Mouse (Mus musculus): Measurements from ENCODE around the gene Efr3b.

Gene Efr3b

DNA sequence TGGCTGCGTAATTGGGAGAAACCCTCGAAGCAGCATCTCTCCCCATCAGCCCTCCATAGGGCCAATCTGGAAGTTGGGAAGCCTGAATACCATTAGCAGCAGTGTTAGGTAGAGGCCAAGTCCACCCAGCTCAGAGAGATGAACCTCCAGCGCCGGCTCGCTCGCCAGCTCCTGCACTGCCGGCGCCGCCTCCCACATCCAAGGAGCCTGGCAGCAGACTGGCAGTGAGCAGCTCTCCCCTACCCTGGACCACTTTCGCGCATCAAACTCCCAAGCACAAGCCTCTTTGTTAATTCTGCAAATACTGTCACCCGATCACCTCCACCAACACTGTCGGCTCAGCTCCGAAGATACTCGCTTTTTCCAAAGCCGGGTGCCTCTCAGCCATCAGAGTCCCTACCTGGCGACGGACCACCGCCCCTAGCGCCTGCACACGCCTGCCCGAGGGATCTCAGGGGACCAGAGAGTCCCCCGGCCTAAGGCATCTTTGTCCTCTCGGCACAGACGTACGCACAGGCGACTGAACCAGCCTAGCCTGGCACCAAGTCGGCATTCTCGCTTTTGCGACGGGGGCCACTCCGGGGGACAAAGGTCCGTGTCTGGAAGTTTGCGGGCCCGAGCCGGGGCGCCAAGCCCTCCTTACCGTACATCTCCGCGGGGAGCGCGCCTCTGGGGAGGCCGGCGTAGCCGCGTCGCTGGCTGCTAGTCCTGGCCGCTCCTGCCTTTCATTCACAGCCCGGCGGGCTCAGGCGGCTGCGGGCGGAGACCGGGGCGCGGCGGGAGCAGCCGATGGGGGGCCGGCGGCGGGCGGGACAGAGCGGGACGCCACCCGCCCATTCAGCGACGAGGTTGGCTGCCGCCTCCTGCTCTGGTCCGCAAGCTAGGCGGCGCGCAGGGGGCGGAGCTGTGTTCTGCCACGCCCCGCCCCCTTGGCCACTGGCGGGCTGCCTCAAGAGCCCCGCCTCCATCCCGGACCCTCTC lies at the start of gene Efr3b:
TSS of gene Efr3b (minus strand) at position 855 of the 981 bp plus-strand sequence.
- peak; percentile 96 for DNase-seq (ENCODE audit: low read depth, low spot score)

DNA sequence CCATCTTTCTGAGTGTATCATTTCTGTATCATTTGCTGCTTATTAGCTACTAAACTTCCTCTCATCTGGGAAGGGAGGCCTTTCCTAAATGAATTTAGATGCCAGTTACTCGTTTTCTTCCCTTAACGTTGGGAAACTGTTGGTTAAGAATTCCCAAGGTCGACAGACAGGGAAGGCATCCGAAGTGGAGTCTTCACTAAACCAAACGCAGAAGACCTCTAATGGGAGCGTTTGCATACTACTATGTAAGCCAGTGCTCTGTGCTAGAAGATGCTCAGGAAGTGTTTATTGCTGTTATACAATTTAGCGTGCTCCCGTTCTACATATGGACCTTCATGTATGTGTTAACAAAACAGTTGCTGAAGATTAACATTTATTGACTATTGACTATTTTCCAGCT lies 44.7 kb upstream of the Efr3b start:
- no peak for DNase-seq (ENCODE audit: low read depth, low spot score)

DNA sequence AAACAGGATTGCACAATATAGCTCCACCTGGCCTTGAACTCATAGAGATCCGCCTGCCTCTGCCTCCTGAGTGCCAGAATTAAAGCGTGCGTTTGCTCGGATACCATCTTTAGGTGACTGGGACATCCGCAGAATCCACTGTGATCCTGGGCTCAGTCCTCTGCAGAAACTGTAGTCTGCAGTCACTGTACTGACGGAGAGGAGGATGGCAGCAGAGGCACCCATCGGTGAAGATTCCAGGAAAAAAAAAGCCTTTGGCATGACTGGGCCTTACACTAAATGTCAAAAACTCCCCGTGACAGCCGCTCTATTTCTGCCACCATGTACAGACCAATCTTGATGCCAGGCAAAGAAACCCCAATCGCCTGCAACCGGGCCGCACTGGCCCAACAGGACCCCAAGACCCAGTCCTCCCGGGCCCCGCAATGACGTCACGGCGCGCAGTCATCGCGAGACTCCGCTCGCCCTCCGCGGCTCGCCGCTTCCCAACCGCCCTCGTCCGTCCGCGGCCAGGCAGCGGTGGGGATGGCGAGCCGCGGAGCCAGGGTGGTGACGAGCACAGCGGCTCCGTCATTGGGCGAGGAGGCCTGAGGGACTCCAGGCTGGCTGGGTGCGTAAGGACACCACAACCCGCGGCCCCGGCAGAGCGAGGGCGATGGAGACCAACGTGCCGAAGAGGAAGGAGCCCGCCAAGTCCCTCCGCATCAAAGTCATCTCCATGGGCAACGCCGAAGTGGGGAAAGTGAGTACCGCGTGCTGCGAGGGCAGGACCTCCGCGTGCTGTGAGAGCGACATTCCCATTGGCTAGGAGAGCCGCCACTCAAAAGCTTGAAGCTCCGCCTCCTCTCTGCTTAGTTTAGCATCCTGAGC lies 43.7 kb upstream of the Efr3b start, which contains the start of gene Dnajc27:
TSS of gene Dnajc27 (plus strand) at position 452 of the 870 bp plus-strand sequence.
- DNase-seq (ENCODE audit: low read depth, low spot score), result peak; percentile 97

DNA sequence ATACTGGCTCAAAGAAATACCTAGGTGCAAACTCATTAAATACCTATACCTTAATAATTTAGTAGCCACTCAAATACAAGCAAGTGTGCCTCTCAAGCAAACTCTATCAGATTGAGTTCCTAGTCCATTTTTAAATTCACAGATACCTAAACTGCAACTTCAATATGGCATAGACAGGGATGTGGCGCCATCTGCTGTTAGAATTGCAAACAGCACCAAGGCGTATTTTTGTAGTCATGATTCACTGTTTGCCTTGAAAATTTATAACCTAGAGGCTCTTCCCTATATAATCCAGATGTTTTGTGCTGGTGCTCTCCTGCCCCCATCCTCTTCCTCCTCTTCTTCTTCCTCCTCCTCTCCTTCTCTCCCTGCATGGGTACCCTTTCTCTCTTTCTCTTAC lies 41.6 kb upstream of the Efr3b start:
- peak; percentile 75 for DNase-seq (ENCODE audit: low read depth, low spot score)

DNA sequence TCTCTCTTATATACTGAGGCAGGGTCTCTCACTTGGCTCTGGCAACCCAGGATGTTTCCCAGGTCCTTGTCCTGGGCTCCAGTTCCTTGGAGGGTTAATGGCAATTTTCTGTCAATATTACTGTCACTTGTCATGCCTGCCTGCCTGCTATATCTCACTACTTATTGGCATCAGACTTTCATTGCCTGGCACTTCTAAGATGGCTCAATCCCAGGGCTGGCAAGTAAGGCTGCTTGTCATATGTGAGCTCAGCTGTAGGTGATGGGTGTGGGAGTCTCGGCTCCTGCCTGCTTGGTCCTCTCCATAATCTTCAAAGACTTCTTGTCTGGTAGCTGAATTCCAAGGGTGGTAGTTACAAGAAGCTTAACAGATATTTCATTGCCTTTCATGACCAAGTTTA lies 39.4 kb upstream of the Efr3b start:
- DNase-seq (ENCODE audit: low read depth, low spot score), result no peak

DNA sequence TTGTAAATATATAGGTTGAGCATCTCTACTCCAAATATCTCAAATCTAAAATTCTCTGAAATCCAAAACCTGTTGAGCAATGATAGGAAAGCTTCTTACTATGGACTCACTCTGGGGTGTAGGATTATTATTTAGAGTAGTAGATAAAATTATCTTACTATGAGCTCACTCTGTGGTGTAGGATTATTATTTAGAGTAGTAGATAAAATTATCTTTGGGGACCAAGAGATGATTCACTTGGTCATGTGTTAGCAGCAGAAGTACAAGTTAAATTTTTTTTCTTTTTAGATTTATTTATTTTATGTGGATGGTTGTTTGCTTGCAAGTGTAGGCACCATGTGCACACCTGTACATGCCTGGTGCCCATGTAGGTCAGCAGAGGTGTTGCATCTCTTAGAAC lies 37.7 kb upstream of the Efr3b start:
- DNase-seq (ENCODE audit: low read depth, low spot score), result no peak

DNA sequence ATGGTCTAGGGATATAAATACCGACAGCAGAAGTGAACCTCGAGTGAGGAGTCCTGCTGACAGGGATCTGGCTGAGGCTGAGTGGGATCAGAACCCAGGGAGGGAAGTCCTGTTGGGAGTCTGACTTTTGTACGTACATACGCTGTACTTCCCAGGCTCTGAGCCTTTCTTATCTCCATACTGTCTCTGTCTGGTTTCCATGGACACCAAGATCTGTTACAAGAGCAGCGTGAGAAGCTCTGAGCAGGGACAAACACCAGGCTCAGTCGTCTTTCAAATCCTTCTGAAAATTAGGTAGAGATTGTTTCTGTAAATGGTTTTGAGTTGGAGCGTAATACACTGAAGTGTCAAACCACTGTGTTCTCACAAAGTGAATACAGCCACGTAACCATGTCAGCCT lies 36.7 kb upstream of the Efr3b start:
- DNase-seq (ENCODE audit: low read depth, low spot score), result no peak

DNA sequence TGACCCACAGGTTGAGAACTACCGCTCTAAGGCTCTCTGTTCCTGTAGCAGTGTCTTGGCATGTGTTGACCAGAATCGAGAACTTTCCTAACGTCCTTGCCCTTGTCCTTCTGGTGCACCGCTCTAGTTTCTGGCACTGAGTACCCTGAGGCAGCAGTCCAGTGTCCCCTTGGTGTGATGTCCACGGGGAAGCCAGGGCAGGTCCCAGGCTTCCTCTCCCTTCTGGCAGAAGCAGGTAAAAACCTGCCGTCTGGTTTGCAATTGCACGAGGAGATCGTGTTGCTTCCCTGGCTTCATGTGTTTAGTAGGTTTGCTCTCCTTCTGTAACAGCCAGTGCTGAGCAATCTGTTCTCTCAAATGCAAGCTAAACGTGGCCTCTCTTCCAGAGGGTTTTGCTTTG lies 33.0 kb upstream of the Efr3b start:
- no peak for DNase-seq (ENCODE audit: low read depth, low spot score)

DNA sequence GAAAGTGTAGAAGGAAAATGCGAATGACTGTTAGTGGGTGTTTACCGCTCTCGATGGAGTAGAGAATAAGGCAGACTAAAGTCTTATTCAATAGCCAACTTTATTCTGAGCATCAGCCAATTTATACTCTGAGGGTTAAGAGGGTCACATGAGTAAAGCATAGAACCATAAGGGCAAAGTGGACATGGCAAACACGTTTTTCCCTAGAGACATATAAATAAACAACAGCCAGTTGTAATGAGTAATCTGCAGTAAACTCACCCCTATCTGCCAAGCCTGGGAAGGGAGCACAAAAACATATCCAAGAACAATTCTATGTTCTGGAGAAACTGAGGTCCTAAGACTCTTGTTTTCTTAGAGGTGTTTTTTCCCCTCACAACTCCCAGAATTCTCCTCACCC lies 29.8 kb upstream of the Efr3b start:
- DNase-seq (ENCODE audit: low read depth, low spot score), result no peak

DNA sequence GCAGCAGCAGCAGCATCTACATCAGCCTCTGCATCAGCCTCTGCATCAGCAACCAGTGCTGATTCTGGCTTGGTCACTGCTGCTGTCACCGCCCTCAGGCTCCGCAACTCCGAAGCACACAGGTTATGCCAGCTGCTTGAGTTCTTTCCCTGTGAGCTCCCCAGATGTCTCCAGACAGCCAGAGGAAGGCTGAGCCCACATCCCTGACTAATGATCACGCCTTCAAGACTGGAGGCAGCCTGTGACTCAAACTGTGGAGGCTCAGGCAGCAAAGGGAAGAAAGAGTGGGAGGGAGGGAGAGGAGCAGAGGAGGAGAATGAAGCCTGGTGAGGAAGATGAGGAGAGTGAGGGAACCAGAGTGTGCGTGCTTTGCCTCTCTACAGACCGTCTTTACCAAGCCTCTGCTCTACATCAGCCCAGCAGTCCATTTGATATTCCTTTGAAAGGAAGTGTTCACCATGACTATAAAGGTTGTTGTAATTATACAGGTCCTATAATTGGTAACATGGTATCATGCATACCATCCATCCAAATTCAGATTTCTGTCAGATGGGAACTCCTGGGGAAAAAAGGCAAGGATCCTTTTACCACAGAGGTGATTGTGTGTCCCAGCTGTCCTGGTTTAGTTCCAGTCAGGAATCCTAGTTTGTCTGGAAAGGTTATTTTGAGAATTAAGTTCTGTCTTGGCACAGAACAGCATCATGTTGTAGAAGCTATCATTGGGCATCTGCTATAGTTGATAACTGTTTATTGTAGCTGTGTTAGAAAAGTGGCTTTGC lies 28.2 kb upstream of the Efr3b start:
- DNase-seq (ENCODE audit: low read depth, low spot score), result no peak

DNA sequence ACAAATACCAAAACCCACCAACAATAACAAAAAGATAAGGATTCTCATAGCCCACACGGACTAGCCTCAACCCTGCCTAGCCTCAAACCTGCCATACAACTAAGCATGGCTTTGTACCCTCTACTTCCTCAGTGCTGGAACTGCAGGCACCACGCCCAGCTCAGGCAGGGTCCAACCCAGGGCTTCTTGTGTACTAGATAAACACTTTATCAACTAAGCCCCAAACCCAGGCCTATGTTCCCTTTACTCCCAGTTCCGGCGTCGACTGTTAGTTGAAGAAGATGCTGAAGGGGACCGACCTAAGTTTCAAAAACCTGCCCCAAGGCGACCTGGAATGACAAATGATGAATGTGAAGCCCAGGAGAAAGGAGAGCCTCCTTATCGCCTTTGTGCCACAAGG lies 27.2 kb upstream of the Efr3b start:
- no peak for DNase-seq (ENCODE audit: low read depth, low spot score)

DNA sequence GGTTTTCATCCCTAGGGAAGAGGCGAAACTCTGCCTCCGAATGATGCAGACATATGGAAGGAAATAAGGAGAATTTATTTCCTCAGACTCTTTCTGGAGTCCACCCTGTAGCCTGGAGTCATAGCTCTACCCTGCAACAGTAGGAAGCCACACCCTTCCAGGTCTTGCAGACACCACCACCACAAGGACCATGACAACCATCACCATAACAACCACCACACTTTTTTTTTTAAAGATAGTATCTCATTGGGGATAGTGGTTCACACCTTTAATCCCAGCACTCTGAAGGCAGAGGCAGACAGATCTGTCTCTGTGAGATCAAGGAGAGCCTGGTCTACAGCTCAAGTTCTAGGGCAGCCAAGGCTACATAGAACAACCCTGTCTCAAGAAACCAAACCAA lies 26.8 kb upstream of the Efr3b start:
- no peak for DNase-seq (ENCODE audit: low read depth, low spot score)

DNA sequence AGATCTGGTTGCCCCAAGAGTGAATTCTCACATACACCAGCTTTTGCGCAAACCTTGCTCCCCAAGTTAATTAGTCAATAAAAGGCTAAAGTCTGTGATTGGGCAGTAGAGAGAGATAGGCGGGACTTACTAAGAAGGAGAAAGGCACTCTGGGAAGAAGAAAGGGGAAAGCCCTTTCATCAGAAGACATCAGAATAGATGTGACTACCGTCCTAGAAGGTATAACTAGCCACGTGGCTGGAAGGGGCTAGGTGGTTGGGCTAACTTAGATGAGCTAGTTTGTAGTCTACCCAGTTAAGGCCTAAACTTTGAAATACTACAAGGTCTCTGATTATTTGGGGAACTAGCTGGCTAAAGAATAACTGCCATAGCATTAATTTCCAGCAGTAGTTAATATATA lies 21.0 kb upstream of the Efr3b start:
- no peak for DNase-seq (ENCODE audit: low read depth, low spot score)

DNA sequence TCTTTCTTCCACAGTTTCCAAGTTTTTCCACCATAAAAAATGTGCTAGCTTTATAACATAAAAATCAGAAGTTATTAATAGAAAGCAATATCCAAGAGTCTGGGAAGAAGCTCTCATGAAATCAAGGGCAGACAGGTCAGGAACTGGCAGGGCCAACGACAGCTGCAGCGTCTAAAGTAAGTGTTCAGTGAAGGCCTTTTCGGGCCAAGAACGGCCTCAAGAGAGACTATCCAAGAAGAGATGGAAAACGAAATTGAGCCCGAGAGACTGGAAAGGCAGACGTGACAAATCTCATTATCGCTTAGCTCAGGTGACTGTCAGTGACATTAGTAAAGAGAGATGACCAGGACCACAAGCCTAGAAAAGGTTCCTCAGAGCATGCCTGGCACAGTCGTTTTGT lies 19.6 kb upstream of the Efr3b start:
- DNase-seq (ENCODE audit: low read depth, low spot score), result no peak

DNA sequence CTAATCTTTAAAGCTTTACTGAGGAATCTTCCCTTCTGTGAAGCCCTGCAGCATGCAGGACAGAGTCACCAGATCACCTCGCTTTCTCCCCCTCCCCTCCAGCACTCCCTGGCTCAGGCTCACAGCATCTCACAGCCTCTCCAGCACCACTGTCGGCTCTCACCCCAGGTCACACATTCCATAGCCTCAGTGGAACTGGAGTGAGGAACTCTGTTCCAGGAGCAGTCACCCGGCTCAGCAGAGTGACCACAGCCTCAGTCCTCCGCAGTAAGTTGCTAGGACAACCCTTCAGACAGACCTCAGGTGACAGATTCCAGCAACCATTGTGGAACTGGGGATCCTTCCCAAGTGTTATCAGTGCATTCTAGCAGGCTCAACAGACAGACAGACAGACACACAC lies 16.1 kb upstream of the Efr3b start:
- DNase-seq (ENCODE audit: low read depth, low spot score), result no peak

DNA sequence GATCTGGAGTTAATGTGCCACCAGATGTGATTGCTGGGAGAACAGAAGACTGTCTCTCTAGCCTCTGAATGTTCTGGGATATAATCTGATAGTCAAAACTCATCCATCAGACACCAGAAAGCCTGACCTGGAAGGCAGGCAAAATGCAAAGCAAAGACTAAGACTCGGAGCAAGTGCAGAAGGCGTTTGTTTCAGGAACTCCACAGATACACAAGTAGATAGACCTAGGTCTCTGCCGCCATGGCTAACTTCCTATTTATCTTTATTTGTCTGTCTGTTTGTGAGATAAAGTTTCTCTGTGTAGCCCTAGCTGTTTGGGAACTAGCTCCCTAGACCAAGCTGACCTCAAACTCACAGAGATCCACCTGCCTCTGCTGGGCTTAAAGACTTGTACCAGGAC lies 14.9 kb upstream of the Efr3b start:
- DNase-seq (ENCODE audit: low read depth, low spot score), result no peak

DNA sequence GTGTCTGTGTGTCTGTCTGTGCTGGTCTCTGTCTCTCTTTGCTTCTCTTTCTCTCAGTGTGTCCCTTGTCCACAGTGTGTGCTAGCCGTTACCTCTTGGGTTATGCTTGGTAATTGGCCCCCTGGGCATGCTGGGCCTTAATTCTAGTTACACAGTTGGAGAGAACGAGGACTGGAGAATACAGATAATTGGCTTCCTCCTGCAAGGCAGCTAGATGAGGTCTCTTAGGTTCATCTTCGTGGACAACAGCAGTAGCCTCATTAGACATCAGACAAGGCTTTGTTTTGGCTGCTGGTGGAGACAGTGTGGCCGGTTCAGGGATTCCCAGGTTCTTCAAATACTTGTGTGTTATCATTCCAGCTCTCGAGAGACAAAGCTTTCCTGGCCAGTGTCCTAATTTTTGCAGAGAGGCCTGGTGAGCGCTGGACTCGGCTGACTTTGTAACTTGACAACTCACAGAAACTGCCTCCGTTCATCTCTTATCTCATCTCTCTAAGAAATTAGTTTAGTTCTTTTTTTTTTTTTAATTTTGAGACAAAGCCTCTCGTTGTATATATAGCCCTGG lies 12.2 kb upstream of the Efr3b start:
- no peak for DNase-seq (ENCODE audit: low read depth, low spot score)

DNA sequence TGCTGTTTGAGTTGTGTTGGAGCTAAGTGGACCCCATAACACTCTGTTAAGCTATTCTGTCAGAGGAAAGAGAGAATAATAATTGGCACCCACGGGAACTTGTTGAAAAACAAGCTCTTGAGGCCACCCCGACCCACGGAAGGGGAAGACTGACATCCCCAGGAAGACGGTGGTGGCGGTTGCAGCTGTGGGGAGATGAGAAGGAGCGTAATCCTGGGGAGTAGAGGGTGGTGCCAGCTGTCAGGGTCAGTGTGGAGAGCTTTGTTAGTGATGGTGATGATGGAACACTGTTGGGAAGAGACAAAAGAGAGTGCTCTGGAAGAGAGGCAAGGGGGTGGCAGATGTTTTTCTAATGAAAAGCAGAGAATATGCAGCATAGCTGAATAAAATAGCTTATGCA lies 9.3 kb upstream of the Efr3b start:
- no peak for DNase-seq (ENCODE audit: low read depth, low spot score)

DNA sequence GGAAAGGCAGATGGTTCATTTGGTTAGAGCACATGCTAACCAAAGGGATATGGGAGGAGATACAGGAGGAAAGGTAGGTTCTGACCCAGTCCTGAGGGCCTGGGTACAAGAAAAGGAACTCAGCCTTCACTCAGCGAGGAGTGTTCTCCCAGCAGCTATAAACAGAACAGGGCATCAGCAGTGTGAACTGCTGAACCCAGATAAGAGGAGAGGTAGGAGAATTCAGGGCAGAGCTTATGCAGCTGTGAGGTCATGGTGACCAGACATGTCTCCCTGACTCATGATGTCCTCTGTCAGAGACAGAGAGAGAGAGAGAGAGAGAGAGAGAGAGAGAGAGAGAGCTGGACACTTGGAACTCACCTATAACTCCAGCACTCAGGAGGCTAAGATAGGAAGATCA lies 7.3 kb upstream of the Efr3b start:
- DNase-seq (ENCODE audit: low read depth, low spot score), result no peak

DNA sequence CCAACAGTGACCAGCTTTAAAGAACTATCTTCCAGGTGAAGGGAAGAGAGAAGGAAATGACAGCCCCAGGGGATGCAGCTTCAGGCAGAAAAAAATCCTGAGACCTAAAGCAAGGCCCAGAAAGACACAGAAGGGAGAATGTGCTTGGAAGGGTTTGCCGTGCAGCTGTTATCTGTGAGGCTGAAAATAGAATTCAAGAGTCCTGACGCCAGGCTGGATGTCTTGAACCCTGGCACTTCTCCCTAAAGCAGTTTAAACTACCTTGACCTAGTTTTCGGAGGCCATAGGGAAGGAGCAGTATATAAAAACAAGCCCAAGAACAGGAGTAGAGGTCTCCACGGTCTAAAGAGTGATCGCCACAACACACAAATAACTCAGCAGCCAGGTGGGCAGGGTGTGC lies 3.7 kb upstream of the Efr3b start:
- DNase-seq (ENCODE audit: low read depth, low spot score), result no peak

DNA sequence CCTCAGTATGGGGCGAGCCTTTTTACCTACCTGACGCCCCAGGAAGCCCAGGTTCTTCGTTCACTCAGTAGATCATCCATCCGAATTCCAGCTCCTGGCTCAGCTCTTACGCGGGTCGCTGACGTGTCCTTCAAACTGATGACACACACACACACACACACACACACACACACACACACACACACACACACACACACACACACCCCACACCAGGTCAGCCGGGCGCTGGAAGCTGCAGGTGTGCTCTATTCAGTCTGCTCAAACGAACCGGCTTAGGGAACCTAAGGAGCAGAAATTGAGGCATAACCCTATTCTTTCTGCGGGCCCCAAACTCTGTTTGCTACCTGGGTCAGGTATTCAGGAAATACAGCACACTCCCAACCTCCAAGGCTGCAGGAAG lies 331 bp upstream of the Efr3b start:
- DNase-seq (ENCODE audit: low read depth, low spot score), result no peak
